Mouse (Mus musculus) forebrain, embryonic 14.5 days (tissue): Measurements from ENCODE around the gene Gnptab. TPM values are rescaled to one million over a fixed set of nuclear protein-coding genes. Genes with fewer than 3 reads are reported as not detected.
"Not testable (repeated sequence)": the region's sequence is repeated elsewhere in the genome, so short reads cannot be mapped to it uniquely, and the experiment has no call there.

Experiments
- ATAC-seq: fragments of 200-750 bp; cut with Nextera tagmentation; 2 replicates; pipeline ENCODE4 v1.8.0; 2017; ENCODE audit warnings: mild to moderate bottlenecking, moderate library complexity
- DNase-seq: peaks from one replicate; pipeline ENCODE4 v3.0.0-alpha.2; 2015; ENCODE audit warnings: low spot score
- H3K27ac ChIP-seq: fragments of 300-500 bp; sonication (generic); 2 replicates; pipeline ENCODE4 v1.5.1; 2014; ENCODE audit warnings: low read depth, mild to moderate bottlenecking, control low read depth, low read length, moderate library complexity
- H3K27me3 ChIP-seq: fragments of 300-500 bp; sonication (generic); replicated peaks from 2 replicates; pipeline ENCODE4 v1.6.1; 2014; ENCODE audit warnings: low read length, control low read depth, mixed read lengths; ENCODE audit not compliant: control insufficient read depth, insufficient read depth
- H3K36me3 ChIP-seq: fragments of 300-500 bp; sonication (generic); 2 replicates; pipeline ENCODE4 v1.6.1; 2014; ENCODE audit warnings: low read length, control low read depth; ENCODE audit not compliant: control insufficient read depth, insufficient read depth
- H3K4me1 ChIP-seq: fragments of 300-500 bp; sonication (generic); 2 replicates; pipeline ENCODE4 v1.6.1; 2014; ENCODE audit warnings: antibody characterized with exemption, low read length, control low read depth; ENCODE audit not compliant: control insufficient read depth, insufficient read depth
- H3K4me2 ChIP-seq: fragments of 300-500 bp; sonication (generic); 2 replicates; pipeline ENCODE4 v1.6.1; 2014; ENCODE audit warnings: mild to moderate bottlenecking, control low read depth, low read length
- H3K4me3 ChIP-seq: fragments of 300-500 bp; sonication (generic); 2 replicates; pipeline ENCODE4 v1.5.1; 2014; ENCODE audit warnings: low read depth, low read length, control low read depth
- H3K9ac ChIP-seq: fragments of 300-500 bp; sonication (generic); 2 replicates; pipeline ENCODE4 v1.6.1; 2014; ENCODE audit warnings: mild to moderate bottlenecking, low read length, control low read depth, moderate library complexity
- H3K9me3 ChIP-seq: fragments of 300-500 bp; sonication (generic); replicated peaks from 2 replicates; pipeline ENCODE4 v1.6.1; 2016; ENCODE audit warnings: low read length, control low read depth, mixed read lengths; ENCODE audit not compliant: control insufficient read depth
- WGBS: fragments of 180-500 bp; shearing (Covaris S2); extraction: QIAGEN DNeasy Blood & Tissue Kit; methylation state at CpG from one replicate; pipeline ENCODE4 v1.1.7; 2014; 5-methylcytosine and 5-hydroxymethylcytosine counted together
- polyA plus RNA-seq: library from polyadenylated mRNA; unstranded; fragments of >200 nt; fragmentation: Nextera tagmentation; extraction: Ambion mirVana; gene quantifications from 2 replicates; pipeline ENCODE4 v1.2.1, GENCODE M21; 2014

The Gnptab gene
- polyA plus RNA-seq, 1 experiment from 2014 or later, result 9.8 TPM

DNA sequence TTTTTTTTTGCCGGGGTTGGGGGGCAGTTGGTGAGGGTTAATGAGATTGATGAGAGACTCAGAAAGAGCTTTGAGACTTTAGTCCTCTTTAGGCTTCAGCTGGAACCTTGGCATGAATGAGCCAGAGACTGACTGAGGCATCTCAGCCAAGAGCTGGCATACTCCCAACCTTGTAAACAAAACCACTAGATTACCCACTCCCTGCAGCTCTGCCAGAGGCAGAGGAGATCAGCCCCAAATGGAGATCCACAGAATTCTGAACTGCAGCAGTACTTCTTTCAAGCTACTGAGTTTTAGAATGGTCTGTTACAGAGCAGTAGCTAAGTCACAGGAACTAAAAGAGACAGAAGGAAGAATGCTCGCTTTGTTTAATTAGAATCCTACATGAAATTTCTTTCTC, 72.3 kb downstream of the Gnptab start:
- 61% methylated on average over 2 of the region's 2 CpGs for WGBS
- Histone ChIP-seq H3K4me3 (no peak overlapping the region), H3K9ac (no peak overlapping the region), H3K4me1 (no peaks in the 10 kb centered on the region), H3K4me2 (no peak overlapping the region), H3K36me3 (no peaks in the 10 kb centered on the region), H3K9me3 (no peaks in the 10 kb centered on the region), H3K27me3 (no peaks in the 10 kb centered on the region), H3K27ac (no peak overlapping the region)
- peak; percentile 57; the same call in 1 of the 2 replicates for ATAC-seq
- peak; percentile 87 for DNase-seq

DNA sequence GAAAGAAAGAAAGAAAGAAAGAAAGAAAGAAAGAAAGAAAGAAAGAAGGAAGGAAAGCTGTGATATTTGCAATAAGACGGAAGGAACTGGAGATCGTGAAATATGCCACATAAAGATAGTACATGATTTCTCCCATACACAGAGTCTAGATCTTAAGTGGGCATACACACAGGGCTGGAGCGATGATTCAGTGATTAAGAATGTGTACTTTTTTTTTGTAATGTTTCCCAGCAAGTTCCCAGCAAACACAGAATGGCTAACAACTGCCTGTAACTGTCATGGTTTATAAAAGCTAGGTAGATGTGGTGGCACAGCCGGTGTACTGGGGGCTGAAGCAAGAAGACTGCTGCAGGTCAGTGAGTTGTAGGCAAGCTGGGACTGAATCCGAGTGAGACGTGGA, 73.1 kb downstream of the Gnptab start:
- ATAC-seq (no peak), DNase-seq (no peak)
- Histone ChIP-seq H3K27me3 (no peaks in the 10 kb centered on the region), H3K4me2 (no peak overlapping the region), H3K9me3 (no peaks in the 10 kb centered on the region), H3K36me3 (no peaks in the 10 kb centered on the region), H3K9ac (no peak overlapping the region), H3K4me3 (no peak overlapping the region), H3K4me1 (no peaks in the 10 kb centered on the region), H3K27ac (no peak overlapping the region)
- 68% methylated on average over 6 of the region's 6 CpGs for WGBS

DNA sequence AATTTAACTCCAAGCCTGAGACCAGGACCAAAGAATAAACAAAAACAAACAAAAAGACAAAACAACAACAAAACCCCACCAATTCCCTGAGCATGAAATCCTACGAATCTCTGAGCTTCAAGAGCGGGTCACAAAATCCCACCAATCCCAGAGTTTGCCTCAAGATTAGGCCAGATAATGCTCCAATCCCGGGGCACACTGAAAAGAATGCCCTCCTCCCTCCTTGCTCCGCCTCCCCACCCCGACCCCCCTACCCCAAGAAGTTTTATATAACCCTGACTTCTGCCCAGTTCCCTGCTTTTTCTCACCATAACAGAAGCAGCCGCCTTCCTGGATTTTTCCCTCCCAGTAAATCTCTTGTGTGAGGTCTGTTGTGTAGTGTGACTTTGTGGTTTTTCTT, 78.9 kb downstream of the Gnptab start:
- DNase-seq (no peak), ATAC-seq (no peak)
- no peaks in the 10 kb centered on the region for H3K27me3 ChIP-seq
- WGBS, result 46% methylated on average over 6 of the region's 6 CpGs
- H3K9ac ChIP-seq, result no peak overlapping the region
- H3K27ac ChIP-seq, result no peak overlapping the region
- H3K4me3 ChIP-seq, result no peak overlapping the region
- H3K4me2 ChIP-seq, result no peak overlapping the region
- H3K4me1 ChIP-seq, result no peaks in the 10 kb centered on the region
- no peaks in the 10 kb centered on the region for H3K36me3 ChIP-seq
- no peaks in the 10 kb centered on the region for H3K9me3 ChIP-seq

DNA sequence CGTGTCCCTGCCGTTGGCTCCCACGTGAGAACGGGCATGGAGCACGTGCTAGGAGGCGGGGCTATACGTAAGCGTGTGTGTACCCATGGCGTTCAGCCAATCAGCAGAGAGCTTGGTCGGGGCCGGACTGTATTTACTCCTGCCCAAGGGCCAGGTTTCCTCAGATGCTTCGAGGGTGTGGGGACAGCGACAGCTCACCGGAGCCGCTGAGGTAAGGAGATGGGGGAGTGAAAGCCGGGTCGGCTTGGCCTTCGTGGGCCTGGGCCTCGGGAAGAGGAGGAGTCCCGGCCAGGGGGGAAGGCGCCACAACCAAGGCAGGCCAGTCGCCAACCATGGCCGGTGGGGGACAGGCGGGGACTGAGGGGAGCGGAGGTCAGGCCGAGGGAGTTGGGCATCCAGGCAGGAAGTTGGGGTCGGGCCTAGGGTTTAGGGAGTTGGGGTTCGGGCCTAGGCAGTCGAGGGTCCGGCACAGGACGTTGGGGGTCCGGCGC, 80.6 kb downstream of the Gnptab start, which contains the start of gene Sycp3:
TSS of gene Sycp3 (plus strand) at position 68 of the 491 bp plus-strand sequence.
- H3K27ac ChIP-seq, result no peak within 1 kb of the TSS
- no peak within 1 kb of the TSS for H3K4me2 ChIP-seq
- no peaks in the 10 kb centered on the region for H3K27me3 ChIP-seq
- ATAC-seq, result no peak
- H3K9ac ChIP-seq, result no peak within 1 kb of the TSS
- H3K4me1 ChIP-seq, result no peaks in the 10 kb centered on the region
- H3K4me3 ChIP-seq, result no peak within 1 kb of the TSS
- no peaks in the 10 kb centered on the region for H3K9me3 ChIP-seq
- whole genome bisulfite sequencing, result 85% methylated on average over 33 of the region's 33 CpGs
- H3K36me3 ChIP-seq, result no peaks in the 10 kb centered on the region
- no peak for DNase-seq

DNA sequence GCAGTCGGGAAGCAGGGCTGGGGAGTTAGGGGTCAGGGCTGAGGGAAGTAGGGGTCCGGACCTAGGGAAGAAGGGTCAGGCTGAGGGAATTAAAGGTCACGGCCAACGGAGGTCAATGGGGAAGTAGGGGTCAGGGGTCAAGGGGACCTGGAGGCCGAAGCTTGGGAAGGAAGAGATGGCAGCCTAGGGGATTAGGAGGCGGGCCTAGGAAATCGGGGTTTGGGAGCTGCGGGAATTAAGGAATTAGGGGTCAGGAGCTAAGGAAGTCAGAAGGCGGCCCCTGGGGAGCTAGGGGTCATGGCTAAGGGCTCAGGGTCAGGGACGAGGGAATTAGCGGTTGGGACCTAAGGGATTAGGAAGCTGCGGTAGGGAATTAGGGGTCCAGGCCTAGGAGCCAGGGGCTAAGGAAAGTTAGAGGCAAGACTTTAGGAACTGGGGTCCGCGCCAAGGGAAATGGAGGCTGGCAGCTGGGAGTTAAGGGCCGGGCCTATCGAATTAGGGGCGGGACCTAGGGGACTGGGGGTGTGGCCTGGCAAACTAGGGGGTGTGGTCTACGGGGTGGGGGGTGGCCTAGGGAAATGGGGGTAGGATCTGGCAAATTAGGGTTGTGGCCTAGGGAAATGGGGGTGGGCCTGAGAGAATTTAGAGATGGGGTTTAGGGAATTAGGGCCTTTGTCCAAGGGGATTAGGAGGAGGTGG, 81.3 kb downstream of the Gnptab start:
- Histone ChIP-seq H3K27me3 (no peaks in the 10 kb centered on the region), H3K9ac (no peak overlapping the region), H3K27ac (no peak overlapping the region), H3K9me3 (no peaks in the 10 kb centered on the region), H3K4me2 (no peak overlapping the region), H3K36me3 (no peaks in the 10 kb centered on the region), H3K4me1 (no peaks in the 10 kb centered on the region), H3K4me3 (no peak overlapping the region)
- ATAC-seq, result no peak
- DNase-seq, result no peak
- WGBS, result 68% methylated on average over 18 of the region's 18 CpGs

DNA sequence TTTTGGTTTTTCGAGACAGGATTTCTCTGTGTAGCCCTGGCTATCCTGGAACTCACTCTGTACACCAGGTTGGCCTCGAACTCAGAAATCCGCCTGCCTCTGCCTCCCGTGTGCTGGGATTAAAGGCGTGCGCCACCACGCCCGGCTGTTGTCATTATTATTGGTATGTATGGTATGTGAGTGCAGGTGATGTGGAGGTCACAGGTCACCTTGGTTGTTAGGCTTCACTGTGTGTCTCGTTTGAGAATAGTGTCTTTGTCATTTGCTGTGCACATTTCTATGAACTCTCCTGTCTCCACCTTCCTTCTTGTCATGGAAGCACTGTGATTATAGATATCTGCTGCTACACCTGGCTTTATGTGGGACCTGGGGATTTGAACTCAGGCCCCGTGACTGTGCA, 103.9 kb downstream of the Gnptab start:
- WGBS, result 95% methylated on average over 10 of the region's 10 CpGs
- not testable (repeated sequence) for H3K9ac ChIP-seq, H3K36me3 ChIP-seq, H3K4me2 ChIP-seq, ATAC-seq, H3K4me1 ChIP-seq, H3K4me3 ChIP-seq, H3K27me3 ChIP-seq, DNase-seq, H3K9me3 ChIP-seq, H3K27ac ChIP-seq

DNA sequence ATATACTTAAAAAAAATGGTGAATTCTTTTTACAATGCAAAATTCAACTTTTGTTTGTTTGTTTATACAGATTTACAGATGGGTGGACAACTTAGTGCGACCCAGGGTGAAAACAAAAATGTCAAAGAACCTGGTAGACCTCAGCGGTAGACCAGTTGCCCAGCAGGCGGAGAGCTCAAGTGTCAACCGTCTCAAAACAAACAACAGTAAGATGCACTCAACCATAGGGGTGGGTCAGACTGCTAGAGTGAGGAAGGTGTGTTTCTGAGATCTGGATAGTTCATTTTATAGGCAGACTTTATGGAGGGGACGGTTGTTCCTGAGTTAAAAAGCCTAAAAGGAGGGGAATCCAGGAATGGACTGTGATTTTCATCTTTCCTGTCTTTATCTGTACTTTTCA, 109.7 kb downstream of the Gnptab start:
- no peak overlapping the region for H3K4me2 ChIP-seq
- no peaks in the 10 kb centered on the region for H3K4me1 ChIP-seq
- H3K27me3 ChIP-seq, result no peaks in the 10 kb centered on the region
- H3K27ac ChIP-seq, result no peak overlapping the region
- H3K36me3 ChIP-seq, result no peaks in the 10 kb centered on the region
- WGBS, result 94% methylated on average over 5 of the region's 5 CpGs
- ATAC-seq (no peak), DNase-seq (no peak)
- H3K9me3 ChIP-seq, result no peaks in the 10 kb centered on the region
- no peak overlapping the region for H3K9ac ChIP-seq
- no peak overlapping the region for H3K4me3 ChIP-seq

DNA sequence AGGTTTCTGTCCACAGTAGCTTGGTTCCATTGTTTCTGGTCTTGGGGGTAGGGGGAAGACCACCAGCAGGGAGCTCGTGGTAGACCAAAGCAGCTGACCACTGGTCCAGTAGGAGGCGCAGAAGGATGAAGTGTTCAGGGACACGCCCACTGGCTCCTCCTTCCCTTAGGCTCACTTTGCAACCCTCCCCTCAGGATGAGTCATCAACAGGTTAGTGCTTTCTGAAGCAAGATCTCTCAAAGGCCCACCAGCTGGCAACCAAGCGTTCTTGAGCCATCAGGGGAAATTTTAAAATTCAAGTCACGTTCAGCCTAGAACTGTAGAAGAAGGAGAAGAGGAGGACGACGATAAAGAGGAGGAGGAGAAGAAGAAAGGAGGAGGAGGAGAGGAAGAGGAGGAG, 112.7 kb downstream of the Gnptab start:
- H3K4me2 ChIP-seq, result no peak overlapping the region
- no peak overlapping the region for H3K4me3 ChIP-seq
- ATAC-seq, result no peak
- WGBS, result 55% methylated on average over 7 of the region's 7 CpGs
- no peak overlapping the region for H3K27ac ChIP-seq
- no peaks in the 10 kb centered on the region for H3K27me3 ChIP-seq
- no peak for DNase-seq
- H3K9me3 ChIP-seq, result no peaks in the 10 kb centered on the region
- H3K36me3 ChIP-seq, result no peaks in the 10 kb centered on the region
- no peak overlapping the region for H3K9ac ChIP-seq
- H3K4me1 ChIP-seq, result no peaks in the 10 kb centered on the region

DNA sequence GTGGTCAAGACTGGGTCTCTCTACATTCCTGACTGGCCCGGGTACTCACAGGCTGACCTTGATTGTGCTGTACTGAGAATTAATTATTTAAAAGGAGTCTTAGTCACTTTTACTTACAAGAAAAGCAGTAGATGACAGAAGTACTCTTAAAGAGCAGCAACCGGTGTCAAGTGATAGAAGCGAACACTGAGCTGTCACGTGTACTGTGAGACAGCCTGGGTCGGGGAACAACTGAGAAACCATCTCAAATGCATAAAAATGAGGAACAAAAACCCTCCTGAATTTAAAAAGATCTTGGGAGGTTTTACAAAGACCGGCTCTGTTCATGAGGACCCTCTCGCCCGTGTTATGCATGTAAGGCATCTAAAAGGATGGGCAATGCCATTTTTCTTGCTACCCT, 113.7 kb downstream of the Gnptab start:
- no peak overlapping the region for H3K4me2 ChIP-seq
- H3K27me3 ChIP-seq, result no peaks in the 10 kb centered on the region
- 76% methylated on average over 8 of the region's 8 CpGs for WGBS
- no peak for DNase-seq
- no peak overlapping the region for H3K9ac ChIP-seq
- no peaks in the 10 kb centered on the region for H3K9me3 ChIP-seq
- no peak for ATAC-seq
- no peak overlapping the region for H3K27ac ChIP-seq
- H3K4me3 ChIP-seq, result no peak overlapping the region
- no peaks in the 10 kb centered on the region for H3K4me1 ChIP-seq
- H3K36me3 ChIP-seq, result no peaks in the 10 kb centered on the region
